Mouse (Mus musculus) limb, embryonic 11.5 days (tissue): Measurements from ENCODE around the gene Lck. TPM values are rescaled to one million over a fixed set of nuclear protein-coding genes. Genes with fewer than 3 reads are reported as not detected.
"Not testable (repeated sequence)": the region's sequence is repeated elsewhere in the genome, so short reads cannot be mapped to it uniquely, and the experiment has no call there.

Experiments
- ATAC-seq: fragments of 200-750 bp; cut with Nextera tagmentation; 2 replicates; pipeline ENCODE4 v1.8.0; 2017; ENCODE audit warnings: low read depth; ENCODE audit not compliant: insufficient number of reproducible peaks, low FRiP score, low TSS enrichment
- DNase-seq: peaks from one replicate; pipeline ENCODE4 v3.0.0-alpha.2; 2015; ENCODE audit warnings: low spot score
- H3K27ac ChIP-seq: fragments of 300-500 bp; sonication (generic); replicated peaks from 2 replicates; pipeline ENCODE4 v1.5.1; 2014; ENCODE audit warnings: low read depth, mild to moderate bottlenecking, low read length
- H3K27me3 ChIP-seq: fragments of 300-500 bp; sonication (generic); 2 replicates; pipeline ENCODE4 v1.6.1; 2014; ENCODE audit warnings: mild to moderate bottlenecking, low read length, mixed read lengths; ENCODE audit not compliant: control insufficient read depth, insufficient read depth
- H3K36me3 ChIP-seq: fragments of 300-500 bp; sonication (generic); 2 replicates; pipeline ENCODE4 v1.6.1; 2014; ENCODE audit warnings: mild to moderate bottlenecking, low read length, moderate library complexity, mixed read lengths; ENCODE audit not compliant: control insufficient read depth, insufficient read depth
- H3K4me1 ChIP-seq: fragments of 300-500 bp; sonication (generic); 2 replicates; pipeline ENCODE4 v1.6.1; 2014; ENCODE audit warnings: low read length, mixed read lengths; ENCODE audit not compliant: control insufficient read depth, insufficient read depth
- H3K4me2 ChIP-seq: fragments of 300-500 bp; sonication (generic); 2 replicates; pipeline ENCODE4 v1.6.1; 2014; ENCODE audit warnings: low read depth, mild to moderate bottlenecking, moderate library complexity; ENCODE audit not compliant: severe bottlenecking
- H3K4me3 ChIP-seq: fragments of 300-500 bp; sonication (generic); 2 replicates; pipeline ENCODE4 v1.5.1; 2014; ENCODE audit warnings: low read depth, low read length
- H3K9ac ChIP-seq: fragments of 300-500 bp; sonication (generic); 2 replicates; pipeline ENCODE4 v1.6.1; 2014; ENCODE audit warnings: mild to moderate bottlenecking, low read length
- H3K9me3 ChIP-seq: fragments of 300-500 bp; sonication (generic); 2 replicates; pipeline ENCODE4 v1.6.1; 2016; ENCODE audit warnings: low read length; ENCODE audit not compliant: control insufficient read depth
- WGBS: fragments of 180-500 bp; shearing (Covaris S2); extraction: QIAGEN DNeasy Blood & Tissue Kit; methylation state at CpG from one replicate; pipeline ENCODE4 v1.1.7; 2014; 5-methylcytosine and 5-hydroxymethylcytosine counted together
- polyA plus RNA-seq: library from polyadenylated mRNA; unstranded; fragments of >200 nt; fragmentation: Nextera tagmentation; extraction: Ambion mirVana; gene quantifications from 2 replicates; pipeline ENCODE4 v1.2.1, GENCODE M21; 2014

Lck gene
- polyA plus RNA-seq, 1 experiment from 2014 or later, result 10.7 TPM

- H3K36me3 ChIP-seq, result peaks cover 7% of the 10 kb centered on the region
- no peak overlapping the region for H3K9ac ChIP-seq
- no peak overlapping the region for H3K4me3 ChIP-seq
- H3K4me2 ChIP-seq, result no peak overlapping the region
- no peaks in the 10 kb centered on the region for H3K27me3 ChIP-seq
- DNase-seq (no peak), ATAC-seq (no peak)
- 93% methylated on average over 6 of the region's 6 CpGs for WGBS
- H3K9me3 ChIP-seq, result no peaks in the 10 kb centered on the region
- H3K27ac ChIP-seq, result no peak overlapping the region
- H3K4me1 ChIP-seq, result peaks cover 9% of the 10 kb centered on the region
These were observed 33.4 kb downstream of the Lck start for GRCm38 (mm10) chr4:129540012-129540411.

GRCm38 (mm10) chr4:129528901-129529300 lies 44.5 kb downstream of the Lck start:
- not testable (repeated sequence) for ATAC-seq, DNase-seq, H3K27ac ChIP-seq, H3K9me3 ChIP-seq, H3K9ac ChIP-seq, H3K4me3 ChIP-seq, H3K27me3 ChIP-seq, H3K4me1 ChIP-seq, H3K4me2 ChIP-seq
- peaks cover 31% of the 10 kb centered on the region; the same call in 1 of the 2 replicates for H3K36me3 ChIP-seq
- 95% methylated on average over 5 of the region's 6 CpGs for WGBS

- no peak for ATAC-seq
- H3K27ac ChIP-seq, result no peak overlapping the region
These were observed 47.6 kb downstream of the Lck start for GRCm38 (mm10) chr4:129525889-129526288.

GRCm38 (mm10) chr4:129525338-129525737 lies 48.1 kb downstream of the Lck start:
- no peak overlapping the region for H3K4me2 ChIP-seq
- WGBS, result 91% methylated on average over 5 of the region's 5 CpGs
- H3K9ac ChIP-seq, result no peak overlapping the region
- no peak overlapping the region for H3K27ac ChIP-seq
- no peak for ATAC-seq
- no peaks in the 10 kb centered on the region for H3K9me3 ChIP-seq
- no peaks in the 10 kb centered on the region for H3K4me1 ChIP-seq
- DNase-seq, result no peak
- no peak overlapping the region for H3K4me3 ChIP-seq
- H3K27me3 ChIP-seq, result no peaks in the 10 kb centered on the region
- peaks cover 34% of the 10 kb centered on the region; the same call in 1 of the 2 replicates for H3K36me3 ChIP-seq

More at GRCm38 (mm10) chr4:129525889-129526288, 47.6 kb downstream of the Lck start:
- Histone ChIP-seq H3K9me3 (no peaks in the 10 kb centered on the region), H3K4me3 (no peak overlapping the region), H3K27me3 (no peaks in the 10 kb centered on the region), H3K36me3 (peaks cover 35% of the 10 kb centered on the region; the same call in 1 of the 2 replicates), H3K4me2 (no peak overlapping the region), H3K4me1 (no peaks in the 10 kb centered on the region), H3K9ac (no peak overlapping the region)
- no peak for DNase-seq
- 94% methylated on average over 3 of the region's 3 CpGs for WGBS

GRCm38 (mm10) chr4:129518519-129518918 lies 54.9 kb downstream of the Lck start:
- no peak overlapping the region for H3K4me2 ChIP-seq
- H3K9ac ChIP-seq, result no peak overlapping the region
- H3K4me1 ChIP-seq, result no peaks in the 10 kb centered on the region
- no peak overlapping the region for H3K27ac ChIP-seq
- no peak overlapping the region for H3K4me3 ChIP-seq
- H3K9me3 ChIP-seq, result no peaks in the 10 kb centered on the region
- no peak for ATAC-seq
- peaks cover 32% of the 10 kb centered on the region; the same call in 1 of the 2 replicates for H3K36me3 ChIP-seq
- DNase-seq, result no peak
- H3K27me3 ChIP-seq, result no peaks in the 10 kb centered on the region
- WGBS, result 89% methylated on average over 8 of the region's 8 CpGs

GRCm38 (mm10) chr4:129516925-129517324 lies 56.5 kb downstream of the Lck start:
- Histone ChIP-seq H3K4me1 (no peaks in the 10 kb centered on the region), H3K4me2 (no peak overlapping the region), H3K9ac (no peak overlapping the region), H3K9me3 (no peaks in the 10 kb centered on the region), H3K4me3 (no peak overlapping the region), H3K36me3 (peaks cover 20% of the 10 kb centered on the region; the same call in 1 of the 2 replicates), H3K27ac (no peak overlapping the region), H3K27me3 (no peaks in the 10 kb centered on the region)
- no peak for ATAC-seq
- no peak for DNase-seq
- 52% methylated on average over 2 of the region's 2 CpGs for WGBS

- Histone ChIP-seq H3K27ac (peak overlapping the region; percentile 97), H3K4me1 (peaks cover 10% of the 10 kb centered on the region; the same call in 1 of the 2 replicates), H3K36me3 (peaks cover 10% of the 10 kb centered on the region; the same call in 1 of the 2 replicates), H3K27me3 (no peaks in the 10 kb centered on the region), H3K9me3 (no peaks in the 10 kb centered on the region), H3K9ac (peak overlapping the region; percentile 100), H3K4me3 (peak overlapping the region; percentile 97), H3K4me2 (peak overlapping the region; percentile 77)
- 0% methylated on average over 31 of the region's 35 CpGs for WGBS
- ATAC-seq (peak; percentile 13; the same call in 1 of the 2 replicates), DNase-seq (peak; percentile 87)
These were observed 59.0 kb downstream of the Lck start for GRCm38 (mm10) chr4:129514300-129514898.

- Histone ChIP-seq H3K4me1 (peaks cover 10% of the 10 kb centered on the region; the same call in 1 of the 2 replicates), H3K4me3 (peak overlapping the region; percentile 97), H3K27ac (peak overlapping the region; percentile 97), H3K9me3 (no peaks in the 10 kb centered on the region), H3K36me3 (peaks cover 10% of the 10 kb centered on the region; the same call in 1 of the 2 replicates), H3K9ac (peak overlapping the region; percentile 100), H3K27me3 (no peaks in the 10 kb centered on the region), H3K4me2 (peak overlapping the region; percentile 49)
- peak; percentile 49 for DNase-seq
- ATAC-seq, result peak; percentile 14
- under 1% methylated on average over 46 of the region's 57 CpGs for WGBS
These were observed 59.5 kb downstream of the Lck start for GRCm38 (mm10) chr4:129513891-129514290.
